Mouse (Mus musculus) kidney, postnatal 14 days (tissue): ENCODE results near the gene Mvp.

ENCODE experiments used
- DNase-seq: peaks from one replicate; pipeline ENCODE4 v3.0.0; 2022; ENCODE audit warnings: mixed read lengths

Mvp gene

DNA sequence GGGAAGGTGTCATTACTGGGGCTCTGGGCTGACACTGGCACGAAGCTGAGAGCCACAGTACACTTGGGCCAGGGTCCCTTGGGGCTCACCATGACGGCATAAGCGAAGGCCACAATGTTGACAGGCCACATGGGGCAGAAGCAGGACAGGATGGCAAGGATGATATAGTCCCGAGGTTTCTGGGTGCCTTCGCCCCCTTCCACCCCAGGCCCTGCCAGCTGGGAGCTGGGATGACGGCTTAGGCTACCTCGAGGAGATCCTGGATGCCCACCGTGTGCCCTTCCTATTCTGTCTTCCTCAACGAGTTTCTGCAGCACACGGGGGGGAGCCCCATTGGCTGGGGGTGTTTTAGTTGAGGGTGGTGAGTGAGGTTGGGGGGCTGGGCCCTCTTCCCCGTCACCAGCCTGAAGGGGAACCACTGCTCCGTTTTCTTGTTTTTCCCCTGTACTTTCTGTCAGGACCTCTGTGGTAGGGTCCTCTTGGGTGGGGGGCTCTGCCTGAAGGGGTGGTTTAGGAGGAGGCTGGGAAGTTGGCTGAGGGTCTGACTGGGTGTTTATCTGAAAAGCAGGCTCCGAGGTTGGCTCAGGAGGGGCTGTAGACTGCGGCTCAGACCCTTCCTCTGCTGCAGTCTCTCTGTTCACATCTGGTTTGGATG lies 5.0 kb upstream of the Mvp start:
- DNase-seq, result no peak

DNA sequence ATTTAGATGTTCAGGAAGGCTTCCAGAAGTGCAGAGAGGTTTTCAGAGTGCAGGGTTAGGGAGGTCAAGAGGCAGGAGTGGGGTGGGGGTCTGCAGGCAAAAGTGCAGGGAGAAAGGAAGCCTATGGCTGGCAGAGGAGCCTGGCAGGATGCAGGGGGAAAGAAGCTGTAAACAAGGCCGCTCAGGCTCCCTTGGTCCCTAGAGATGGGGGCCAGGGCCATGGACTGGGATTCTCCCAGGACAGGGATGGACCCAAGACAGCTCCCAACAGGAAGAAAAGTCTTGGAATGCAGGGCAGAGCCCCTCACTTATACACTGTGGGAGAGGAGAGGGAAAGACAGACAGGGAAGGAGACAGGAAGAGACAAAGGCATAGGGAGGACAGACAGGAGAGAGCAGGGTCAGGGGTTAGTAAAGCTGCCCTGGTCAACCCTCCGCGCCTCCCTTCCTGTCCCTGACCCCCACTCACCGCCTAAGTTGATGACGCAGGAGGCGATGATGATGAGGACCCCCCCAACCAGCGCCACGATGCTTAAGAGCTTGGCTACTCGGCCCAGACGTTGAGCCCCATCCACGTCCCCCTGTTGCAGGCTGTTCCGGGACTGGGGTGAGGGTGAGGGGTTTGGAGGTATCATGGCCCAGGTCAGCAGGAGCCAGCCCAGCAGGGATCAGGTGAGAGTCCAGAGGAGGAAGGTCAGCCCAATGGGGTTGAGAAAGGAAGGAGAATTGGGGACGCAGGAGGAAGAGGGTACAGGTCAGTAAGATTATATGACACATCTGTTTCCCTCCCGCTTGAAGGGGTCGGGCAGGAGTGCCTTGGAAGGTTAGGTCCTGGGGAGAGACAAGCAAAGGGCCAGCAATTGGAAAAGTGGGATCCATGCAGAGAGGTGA lies 4.2 kb upstream of the Mvp start:
- no peak for DNase-seq

DNA sequence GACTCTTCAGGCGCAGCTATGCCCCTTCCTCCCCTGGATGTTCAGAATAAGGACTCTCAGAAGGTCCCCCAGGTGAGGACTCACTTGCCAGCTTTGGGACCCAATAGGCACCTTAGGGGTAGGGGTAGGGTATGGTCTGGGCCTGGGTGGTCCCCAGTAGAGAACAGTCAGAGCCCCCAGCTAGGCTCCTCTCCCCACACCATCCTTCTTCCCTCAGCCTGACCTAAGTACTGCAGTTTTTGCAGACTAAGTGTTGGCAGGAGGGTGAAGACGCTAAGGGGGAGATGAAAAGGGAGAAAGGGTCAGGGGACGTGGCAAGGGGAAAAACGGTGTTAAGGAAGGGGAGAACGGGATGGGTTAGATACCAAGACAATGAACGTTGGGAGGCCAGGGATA lies 3.5 kb upstream of the Mvp start:
- DNase-seq, result no peak

DNA sequence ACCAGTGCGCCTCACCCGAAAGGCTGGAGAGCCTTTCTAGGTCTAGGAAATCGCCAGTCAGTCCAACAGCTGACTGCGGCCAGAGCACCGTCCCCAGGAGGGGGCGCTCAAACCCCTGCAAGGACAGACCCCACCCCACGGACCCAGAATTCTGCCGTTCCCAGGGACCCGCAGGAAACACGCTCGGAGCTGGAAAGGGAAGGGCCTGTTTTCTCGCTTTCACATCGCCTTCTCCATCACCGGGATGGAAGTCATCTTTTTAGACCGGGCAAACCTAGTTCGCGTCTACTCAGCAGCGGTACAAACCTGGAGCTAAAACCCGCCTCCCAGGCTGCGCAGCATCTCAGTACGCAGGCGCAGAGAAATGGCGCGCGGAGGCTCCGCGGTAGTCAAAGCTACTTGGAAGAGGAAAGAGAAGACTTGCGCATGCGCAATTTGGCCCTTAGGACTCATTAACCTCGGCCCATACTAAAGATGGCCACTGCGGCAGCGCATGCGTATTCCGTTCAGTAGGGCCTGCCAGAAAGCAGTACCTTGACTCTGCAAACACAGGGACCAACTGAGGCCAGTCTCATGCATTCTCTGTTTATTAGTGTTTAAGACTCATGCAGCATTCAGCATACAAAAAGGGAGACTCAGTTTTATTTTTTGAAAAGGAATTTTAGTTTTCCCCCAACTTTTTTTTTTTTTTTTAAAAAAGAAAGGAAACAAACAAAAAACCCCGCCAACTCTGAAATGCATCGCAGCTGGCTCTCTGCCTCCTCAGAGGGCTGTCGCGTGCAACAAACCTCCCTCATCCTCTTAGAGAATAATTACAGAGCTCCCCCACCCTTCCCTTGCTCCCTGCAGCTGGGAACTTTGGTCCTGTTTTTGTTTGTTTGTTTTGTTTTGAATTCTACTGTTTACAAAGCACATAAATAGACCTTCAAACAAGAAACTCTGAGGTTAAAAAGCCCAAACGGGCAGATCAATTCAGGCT lies 2.8 kb upstream of the Mvp start, which contains the start of gene Pagr1a:
Gene Pagr1a (minus strand): TSS at position 382 of the 979 bp plus-strand sequence.
- DNase-seq, result peak; percentile 99

DNA sequence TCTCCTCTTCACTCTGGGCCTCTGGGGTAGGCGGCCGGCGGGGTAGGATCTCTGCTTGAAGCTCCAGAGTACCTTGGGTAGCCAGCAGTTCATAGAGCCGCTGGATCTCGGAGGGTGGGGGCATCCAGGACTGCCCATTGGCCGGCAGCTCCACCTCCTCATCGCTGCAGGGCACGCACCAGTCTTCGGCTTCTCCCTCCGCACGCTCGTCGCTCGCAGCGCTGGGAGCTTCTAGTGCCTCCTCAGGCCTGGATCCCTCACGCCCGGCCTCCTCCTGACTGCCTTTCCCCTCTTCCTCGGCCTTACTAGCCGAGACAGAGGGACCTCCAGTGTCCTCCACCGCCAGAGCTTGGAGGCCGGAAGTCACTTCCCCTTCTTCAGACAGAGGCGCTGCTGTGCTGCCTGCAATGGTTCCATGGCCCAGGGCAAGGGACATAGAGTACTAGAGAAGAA lies 2.1 kb upstream of the Mvp start:
- no peak for DNase-seq

DNA sequence TGATC lies 1.9 kb upstream of the Mvp start, which contains the start of gene Pagr1b:
Gene Pagr1b (minus strand): TSS at position 4 of the 5 bp plus-strand sequence.
- no peak for DNase-seq

DNA sequence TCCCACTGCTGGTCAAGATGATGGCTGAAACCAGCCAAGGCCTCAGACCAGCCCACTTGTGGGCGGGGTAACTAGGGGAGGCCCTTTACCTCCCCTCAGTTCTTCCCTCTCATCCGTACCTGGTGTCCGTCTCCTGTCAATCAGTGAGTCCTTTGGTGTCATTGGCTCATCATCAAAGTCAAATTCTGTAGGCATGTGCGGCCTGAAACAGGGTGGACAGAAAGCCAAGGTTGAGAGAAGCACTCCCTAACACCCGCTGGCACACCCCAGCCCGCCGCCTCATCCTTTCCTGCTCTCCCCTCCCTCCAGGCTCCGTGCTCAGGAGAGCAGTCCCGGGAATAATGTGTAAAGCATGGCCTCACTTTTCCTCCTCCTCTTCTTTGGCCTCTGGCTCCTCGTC lies 1.7 kb upstream of the Mvp start:
- peak; percentile 78 for DNase-seq

DNA sequence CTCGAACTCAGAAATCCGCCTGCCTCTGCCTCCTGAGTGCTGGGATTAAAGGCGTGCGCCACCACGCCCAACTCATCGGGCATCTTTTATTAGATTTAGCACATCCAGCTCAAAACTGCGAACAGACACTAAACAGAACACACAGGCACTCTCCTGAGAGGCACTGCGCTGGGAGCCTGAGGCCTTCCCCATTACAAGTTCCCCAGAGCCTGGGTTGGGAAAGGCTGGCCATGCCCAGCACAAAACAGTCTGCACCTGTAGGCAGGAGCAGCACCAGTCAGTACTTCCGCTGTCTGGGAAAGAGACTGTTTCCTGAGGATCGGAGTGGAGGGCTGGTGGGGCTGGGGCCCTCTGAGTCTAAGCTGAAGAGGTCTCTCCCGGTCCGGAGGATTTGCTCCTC lies 572 bp upstream of the Mvp start:
- DNase-seq, result no peak

DNA sequence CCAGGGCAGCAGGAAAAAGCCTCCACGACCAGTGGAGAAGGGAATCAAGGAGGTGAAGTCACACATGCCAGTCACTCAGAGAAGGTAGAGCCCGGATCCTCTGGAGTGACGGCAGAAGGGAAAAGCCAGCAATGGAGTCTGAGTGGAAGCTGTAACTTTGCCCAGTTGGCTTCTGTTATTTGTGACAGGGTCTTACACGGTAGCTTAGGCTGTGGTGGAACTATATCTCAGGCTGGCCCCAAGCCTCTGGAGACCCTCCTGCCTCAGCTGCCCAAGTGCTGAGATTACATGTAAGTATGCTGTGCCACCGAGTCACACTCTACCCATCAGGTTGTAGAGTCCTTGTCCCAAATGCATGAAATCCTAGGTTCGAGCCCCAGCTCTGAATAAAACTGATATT lies 1.0 kb downstream of the Mvp start:
- DNase-seq, result no peak

DNA sequence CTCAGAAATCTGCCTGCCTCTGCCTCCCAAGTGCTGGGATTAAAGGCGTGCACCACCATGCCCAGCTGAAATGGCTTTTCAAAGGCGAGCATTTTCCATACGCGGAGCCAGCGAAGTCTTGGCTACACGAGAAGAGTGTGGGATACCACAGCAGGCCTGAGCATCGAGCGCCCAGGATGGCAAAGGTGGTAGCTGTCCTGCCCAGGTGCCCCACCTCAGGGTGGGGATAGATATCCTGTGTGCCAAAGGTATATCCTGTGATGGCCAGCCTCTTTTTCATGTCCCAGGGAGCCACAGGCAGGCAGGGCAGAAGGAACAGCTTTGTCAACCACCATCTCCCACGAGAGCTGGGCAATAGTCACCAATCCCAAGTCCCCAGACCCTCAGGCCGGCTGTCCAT lies 1.6 kb downstream of the Mvp start:
- no peak for DNase-seq

DNA sequence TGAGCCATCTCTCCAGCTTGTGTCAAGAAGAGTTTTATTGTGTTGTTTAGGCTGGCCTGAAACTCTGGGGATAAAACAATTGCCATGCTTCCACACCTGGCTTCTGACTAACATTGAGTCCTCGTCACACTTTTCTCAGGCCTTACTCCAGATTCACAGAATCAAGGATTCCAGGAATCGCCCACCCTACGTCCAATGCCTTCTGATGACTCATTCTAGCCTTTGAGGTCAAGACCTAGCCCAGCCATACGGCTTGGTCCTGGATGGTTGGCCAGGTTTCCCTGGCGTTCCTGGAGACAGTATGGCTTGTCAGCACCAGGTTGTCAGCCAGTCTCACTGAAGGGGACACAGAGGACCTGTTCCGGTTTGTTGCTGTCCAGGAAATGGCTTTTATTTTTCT lies 2.0 kb downstream of the Mvp start:
- DNase-seq, result no peak

DNA sequence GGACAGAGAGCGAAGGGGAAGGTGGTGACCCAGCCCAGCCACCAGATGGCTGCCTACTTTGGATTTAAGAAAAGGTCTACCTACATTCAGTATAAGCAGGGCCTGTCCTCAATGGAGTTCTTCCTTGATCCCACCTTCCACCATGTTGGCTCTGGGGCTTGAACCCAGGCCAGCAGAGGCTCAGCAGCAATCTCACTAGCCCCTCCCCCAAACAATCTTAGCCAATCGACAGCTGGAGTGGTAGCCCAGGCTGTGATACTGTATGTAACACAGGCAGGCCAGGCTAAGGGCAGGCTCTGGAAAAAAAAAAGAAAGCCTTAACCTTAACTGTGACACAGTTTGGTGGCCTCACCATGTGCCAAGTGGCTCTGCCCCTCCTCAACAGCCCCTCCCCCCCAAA lies 2.7 kb downstream of the Mvp start:
- no peak for DNase-seq

DNA sequence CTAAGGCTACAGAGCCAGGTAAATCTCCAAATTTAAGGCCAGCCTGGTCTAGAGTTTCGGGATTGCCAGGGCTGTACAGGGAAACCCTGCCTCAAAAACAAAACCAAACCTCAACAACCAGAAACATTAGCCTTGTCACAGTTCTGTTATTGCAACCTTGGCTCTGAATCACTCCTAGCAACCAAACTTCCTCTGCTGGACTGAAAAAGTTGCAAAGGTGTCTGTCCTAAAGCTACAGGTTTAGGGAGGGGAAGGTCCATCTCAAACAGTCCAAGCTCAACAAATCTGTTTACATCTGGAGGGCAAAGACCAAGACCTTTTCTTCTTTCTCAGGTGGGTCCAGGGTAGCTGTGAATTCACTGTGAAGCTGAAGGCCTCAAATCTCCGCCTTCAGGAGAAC lies 3.4 kb downstream of the Mvp start:
- no peak for DNase-seq

DNA sequence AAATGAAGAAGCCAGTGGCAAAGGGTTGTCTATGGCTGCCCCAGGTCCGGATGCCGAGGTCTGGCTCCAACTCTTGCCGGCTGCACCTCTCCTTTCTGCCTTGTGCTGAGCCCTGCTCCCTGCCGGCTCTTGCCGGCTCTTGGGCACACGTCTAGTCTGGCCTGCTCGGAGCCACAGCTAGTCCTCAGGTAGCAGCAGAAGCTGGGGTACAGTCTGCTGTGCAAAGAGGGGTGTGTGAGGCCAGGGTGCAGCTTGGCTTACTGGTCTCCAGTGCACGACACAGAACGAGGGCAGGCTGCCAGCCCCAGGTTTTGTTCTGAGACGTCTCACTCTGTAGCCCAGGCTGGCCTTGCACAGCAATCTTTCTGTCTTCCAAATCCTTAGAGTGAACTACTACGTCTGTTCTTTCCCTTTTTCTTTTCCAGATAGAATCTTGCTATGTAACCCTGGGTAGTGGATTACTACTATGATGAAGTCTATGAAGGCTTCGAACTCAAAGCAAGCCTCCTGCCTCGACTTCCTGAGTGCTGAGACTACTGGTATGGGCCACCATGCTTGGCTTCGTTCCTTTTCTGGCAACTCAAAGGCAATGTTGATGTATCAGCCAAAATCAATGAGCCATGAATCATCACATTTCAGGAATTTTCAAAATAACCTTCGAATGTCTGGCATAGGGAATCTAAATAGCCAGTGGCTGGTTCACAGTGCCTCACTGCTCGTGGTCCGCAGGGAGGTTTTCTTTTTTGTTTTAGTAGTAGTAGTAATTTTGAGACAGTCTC lies 4.9 kb downstream of the Mvp start:
- no peak for DNase-seq

DNA sequence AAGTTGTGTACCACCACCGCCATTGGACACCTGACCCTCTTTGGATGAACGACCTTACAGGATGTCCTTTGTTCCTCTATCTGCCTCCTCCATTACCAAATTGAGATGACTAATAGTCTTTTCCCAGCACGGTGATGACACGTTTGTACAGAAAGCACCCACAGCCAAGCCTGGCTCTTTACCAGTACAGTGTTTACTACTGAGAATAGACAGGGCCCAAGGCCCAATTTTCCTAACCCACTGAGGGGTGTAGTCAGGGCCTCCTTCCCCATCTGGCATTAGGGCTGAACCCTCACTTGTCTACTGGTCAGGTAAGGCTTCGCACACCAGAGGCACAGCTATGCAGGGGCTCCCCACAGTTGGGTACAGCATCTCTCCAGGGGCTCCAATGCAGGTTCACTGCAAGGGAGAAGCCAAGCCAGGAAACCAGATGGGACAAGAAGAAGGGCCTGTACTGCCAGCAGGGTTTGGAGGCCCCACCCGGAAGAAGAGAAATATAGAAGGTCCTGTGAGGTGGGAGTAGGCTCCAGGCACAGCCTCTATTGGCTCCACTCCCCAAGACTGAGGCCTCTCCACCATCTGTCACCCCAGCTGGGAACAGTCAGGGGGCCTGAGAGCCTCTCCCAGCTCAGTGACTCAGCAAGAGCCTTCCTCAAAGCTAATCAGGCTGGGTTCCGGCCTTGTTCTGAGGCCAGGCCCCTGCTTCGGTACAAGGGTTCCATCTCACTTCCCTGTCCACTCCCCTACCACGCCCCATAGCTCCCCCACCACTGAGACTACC lies 6.0 kb downstream of the Mvp start:
- peak; percentile 75 for DNase-seq

DNA sequence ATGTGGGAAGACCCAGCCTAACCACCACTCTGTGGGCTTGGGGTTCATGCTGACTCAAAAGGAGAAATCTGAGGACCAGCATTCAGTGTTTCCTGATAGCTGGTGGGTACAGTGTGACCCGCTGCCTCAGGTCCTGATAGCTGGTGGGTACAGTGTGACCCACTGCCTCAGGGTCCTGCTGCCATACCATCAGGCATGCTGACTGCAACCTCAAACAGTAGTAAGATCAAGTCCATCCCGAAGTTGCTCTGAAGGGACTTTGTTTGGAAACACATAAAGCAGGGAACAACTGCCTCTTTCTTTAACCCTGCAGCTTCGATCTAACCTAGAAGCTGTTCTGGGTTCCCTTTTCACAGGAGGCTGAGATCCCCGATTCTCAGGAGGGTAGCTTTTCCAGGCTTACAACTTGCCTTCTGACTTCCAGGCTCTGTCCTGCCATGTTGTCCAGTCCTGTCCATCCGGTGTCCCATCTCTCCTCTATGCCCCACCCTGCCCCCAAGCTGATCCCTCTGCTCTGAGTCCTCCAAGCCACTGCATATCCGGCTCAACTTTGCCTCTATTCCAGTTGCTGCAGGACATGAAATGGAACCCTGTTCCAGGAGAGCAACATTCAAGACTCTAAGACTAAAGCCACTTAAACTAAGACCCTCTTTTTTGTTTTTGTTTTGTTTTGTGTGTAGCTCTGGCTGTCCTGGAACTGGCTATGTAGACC lies 7.0 kb downstream of the Mvp start:
- no peak for DNase-seq

DNA sequence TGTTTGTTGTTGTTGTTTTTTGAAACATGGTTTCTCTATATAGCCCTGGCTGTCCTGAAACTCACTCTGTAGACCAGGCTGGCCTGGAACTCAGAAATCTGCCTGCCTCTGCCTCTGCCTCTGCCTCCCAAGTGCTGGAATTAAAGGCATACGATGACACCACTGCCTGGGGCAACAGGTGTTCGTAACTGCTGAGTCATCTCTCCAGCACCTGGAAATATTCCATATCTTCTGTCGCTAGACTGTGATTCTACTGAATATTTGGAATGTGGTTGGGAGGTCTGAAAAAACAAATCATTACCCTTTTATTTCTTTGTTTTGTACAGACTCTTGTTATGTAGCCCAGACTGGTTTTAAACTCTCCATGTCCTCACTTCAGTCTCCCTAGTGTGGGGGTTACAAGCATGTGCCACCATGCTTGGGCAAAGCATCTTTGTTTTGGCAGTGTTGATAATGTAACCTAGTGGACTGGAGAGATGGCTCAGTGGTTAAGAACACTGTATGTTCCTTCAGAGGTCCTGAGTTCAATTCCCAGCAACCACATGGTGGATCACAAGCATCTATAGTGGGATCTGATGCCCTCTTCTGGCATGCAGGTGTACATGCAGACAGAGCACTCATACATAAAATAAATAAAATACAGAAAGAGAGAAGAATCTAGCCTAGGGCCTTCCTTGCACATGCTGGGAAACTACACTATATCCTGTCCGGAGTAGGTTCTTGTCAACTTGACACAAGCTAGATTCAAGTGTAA lies 10.1 kb downstream of the Mvp start:
- no peak for DNase-seq

DNA sequence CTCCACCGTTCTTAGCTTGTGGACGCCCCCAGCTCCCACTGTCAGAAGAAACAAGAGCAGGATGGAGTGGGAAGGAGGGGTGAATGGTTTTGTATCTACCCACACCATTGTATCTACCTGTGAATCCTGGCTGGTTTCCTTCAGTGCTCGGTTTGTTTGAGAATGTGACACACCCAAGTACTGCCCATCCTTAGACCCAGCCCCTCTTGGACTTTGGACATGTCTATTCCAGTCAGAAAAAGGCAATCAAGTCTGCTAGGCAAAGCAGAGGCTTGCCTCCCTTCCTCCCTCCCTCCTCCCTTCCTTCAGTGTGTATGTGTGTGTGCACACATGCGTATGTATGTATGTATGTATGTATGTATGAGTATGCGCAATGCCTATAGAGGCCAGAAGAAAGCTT lies 10.8 kb downstream of the Mvp start:
- no peak for DNase-seq

DNA sequence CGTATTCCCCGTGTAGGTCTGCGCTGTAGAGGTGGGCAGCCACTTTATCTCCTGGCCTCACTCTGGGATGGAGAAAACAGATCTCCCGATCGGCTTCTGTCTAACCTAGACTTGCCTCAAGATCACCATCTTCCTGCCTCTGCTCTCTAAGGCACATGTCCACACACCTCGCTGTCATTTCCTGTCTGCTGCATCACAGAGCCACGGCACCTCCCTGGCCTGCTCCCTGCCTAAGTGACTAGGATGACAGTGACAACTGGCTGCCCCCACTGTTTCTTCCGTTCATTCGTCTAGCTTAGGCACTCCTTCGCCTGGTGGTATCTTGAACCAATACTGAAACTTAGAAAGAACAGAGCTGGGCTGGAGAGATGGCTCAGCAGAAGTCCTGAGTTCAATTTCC lies 14.9 kb downstream of the Mvp start:
- no peak for DNase-seq

DNA sequence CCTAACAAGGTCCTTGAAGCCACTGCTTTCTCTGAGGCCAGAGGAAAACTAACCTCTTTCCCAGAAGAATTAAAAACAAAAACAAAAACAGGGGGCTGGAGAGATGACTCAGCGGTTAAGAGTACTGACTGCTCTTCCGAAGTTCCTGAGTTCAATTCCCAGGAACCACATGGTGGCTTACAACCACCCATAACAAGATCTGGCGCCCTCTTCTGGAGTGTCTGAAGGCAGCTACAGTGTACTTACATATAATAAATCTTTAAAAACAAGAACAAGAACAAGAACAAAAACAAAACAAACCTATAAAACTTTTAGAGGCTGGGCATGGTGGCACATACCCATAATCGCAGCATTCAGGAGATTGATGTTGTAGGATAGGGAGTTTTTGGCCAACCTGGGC lies 18.0 kb downstream of the Mvp start:
- DNase-seq, result no peak

DNA sequence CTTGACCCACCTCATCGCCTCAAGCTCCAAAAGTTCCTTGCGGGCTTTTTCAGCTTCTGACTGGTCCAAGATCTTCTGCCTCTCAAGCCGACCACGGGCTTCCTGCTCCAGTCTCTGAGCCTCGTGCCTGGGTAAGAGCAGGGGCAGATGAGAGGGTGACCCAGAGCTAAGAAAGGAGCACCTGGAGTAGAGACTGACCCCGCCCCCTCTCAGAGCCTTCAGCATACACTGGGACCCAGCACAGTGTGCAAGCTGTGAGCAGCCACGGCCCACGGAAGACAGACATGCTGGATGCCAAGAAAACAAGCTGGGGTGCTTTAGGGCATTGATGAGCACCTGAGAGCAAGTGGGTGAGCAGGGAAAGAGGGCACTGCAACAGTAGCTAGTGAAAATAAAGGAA lies 25.6 kb downstream of the Mvp start:
- DNase-seq, result no peak
